Mouse (Mus musculus): Measurements from ENCODE around the gene Dact3. TPM values are rescaled to one million over a fixed set of nuclear protein-coding genes. Genes with fewer than 3 reads are reported as not detected.

Gene Dact3
- polyA plus RNA-seq, 1 experiment from 2014 or later, result 3.5 TPM

GRCm38 (mm10) chr7:16838804-16839426, 36.2 kb upstream of the Dact3 start:
- 69% methylated on average over 6 of the region's 6 CpGs for WGBS
- H3K27ac ChIP-seq (replicated peaks), result no peak overlapping the region
- H3K27me3 ChIP-seq (ENCODE audit: control insufficient read depth, insufficient read depth, low read length), result no peaks in the 10 kb centered on the region
- DNase-seq (ENCODE audit: low spot score), result no peak
- no peak for ATAC-seq (ENCODE audit: low FRiP score, low TSS enrichment)
- no peaks in the 10 kb centered on the region for H3K9me3 ChIP-seq (ENCODE audit: control insufficient read depth, low read length)
- TF ChIP-seq CTCF (IDR thresholded peaks at IDR 0.05; ENCODE audit: low read depth), result no peak
- H3K4me2 ChIP-seq (replicated peaks; ENCODE audit: low read depth), result no peak overlapping the region
- H3K4me1 ChIP-seq (replicated peaks; ENCODE audit: control insufficient read depth, insufficient read depth), result 0 out of 2 replicates have a peak, but pooled peaks cover under 1% of the 10 kb centered on the region
- no peak overlapping the region for H3K9ac ChIP-seq (ENCODE audit: low read length)
- H3K36me3 ChIP-seq (ENCODE audit: control insufficient read depth, insufficient read depth, low read length), result peaks cover 27% of the 10 kb centered on the region
- no peak overlapping the region for H3K4me3 ChIP-seq (ENCODE audit: low read depth, low read length)

GRCm38 (mm10) chr7:16839427-16840108, 35.5 kb upstream of the Dact3 start:
- H3K4me3 ChIP-seq (ENCODE audit: low read depth, low read length), result no peak overlapping the region
- TF ChIP-seq CTCF (IDR thresholded peaks at IDR 0.05; ENCODE audit: low read depth) (no peak), EP300 (optimal IDR thresholded peaks at IDR 0.05) (no peak)
- H3K36me3 ChIP-seq (ENCODE audit: control insufficient read depth, insufficient read depth, low read length), result peaks cover 26% of the 10 kb centered on the region
- H3K4me2 ChIP-seq (replicated peaks; ENCODE audit: low read depth), result no peak overlapping the region
- H3K27ac ChIP-seq (replicated peaks), result no peak overlapping the region
- H3K4me1 ChIP-seq (replicated peaks; ENCODE audit: control insufficient read depth, insufficient read depth), result peaks cover 5% of the 10 kb centered on the region; the same call in 1 of the 2 replicates
- H3K9me3 ChIP-seq (ENCODE audit: control insufficient read depth, low read length), result no peaks in the 10 kb centered on the region
- no peak for ATAC-seq (ENCODE audit: low FRiP score, low TSS enrichment)
- DNase-seq (ENCODE audit: low spot score), result no peak
- WGBS, result 91% methylated on average over 12 of the region's 12 CpGs
- no peaks in the 10 kb centered on the region for H3K27me3 ChIP-seq (ENCODE audit: control insufficient read depth, insufficient read depth, low read length)
- no peak overlapping the region for H3K9ac ChIP-seq (ENCODE audit: low read length)

GRCm38 (mm10) chr7:16840109-16840491, 35.0 kb upstream of the Dact3 start:
- no peak for TF ChIP-seq CTCF (IDR thresholded peaks at IDR 0.05; ENCODE audit: low read depth)
- TF ChIP-seq EP300 (optimal IDR thresholded peaks at IDR 0.05), result no peak
- no peak overlapping the region for H3K27ac ChIP-seq (replicated peaks)
- H3K4me1 ChIP-seq (replicated peaks; ENCODE audit: control insufficient read depth, insufficient read depth), result peaks cover 5% of the 10 kb centered on the region; the same call in 1 of the 2 replicates
- no peaks in the 10 kb centered on the region for H3K27me3 ChIP-seq (ENCODE audit: control insufficient read depth, insufficient read depth, low read length)
- 88% methylated on average over 2 of the region's 2 CpGs for WGBS
- no peak for ATAC-seq (ENCODE audit: low FRiP score, low TSS enrichment)
- no peak overlapping the region for H3K4me2 ChIP-seq (replicated peaks; ENCODE audit: low read depth)
- DNase-seq (ENCODE audit: low spot score), result no peak
- H3K4me3 ChIP-seq (ENCODE audit: low read depth, low read length), result no peak overlapping the region
- H3K36me3 ChIP-seq (ENCODE audit: control insufficient read depth, insufficient read depth, low read length), result peaks cover 23% of the 10 kb centered on the region
- H3K9me3 ChIP-seq (ENCODE audit: control insufficient read depth, low read length), result no peaks in the 10 kb centered on the region
- H3K9ac ChIP-seq (ENCODE audit: low read length), result no peak overlapping the region

GRCm38 (mm10) chr7:16841078-16841477, 34.0 kb upstream of the Dact3 start:
- Histone ChIP-seq H3K9me3 (ENCODE audit: control insufficient read depth, low read length) (no peaks in the 10 kb centered on the region), H3K27me3 (ENCODE audit: control insufficient read depth, insufficient read depth, low read length) (no peaks in the 10 kb centered on the region), H3K4me2 (replicated peaks; ENCODE audit: low read depth) (no peak overlapping the region), H3K4me3 (ENCODE audit: low read depth, low read length) (no peak overlapping the region), H3K36me3 (ENCODE audit: control insufficient read depth, insufficient read depth, low read length) (peaks cover 23% of the 10 kb centered on the region), H3K9ac (ENCODE audit: low read length) (no peak overlapping the region), H3K4me1 (replicated peaks; ENCODE audit: control insufficient read depth, insufficient read depth) (peaks cover 5% of the 10 kb centered on the region; the same call in 1 of the 2 replicates), H3K27ac (replicated peaks) (peak overlapping the region; percentile 85)
- WGBS, result 70% methylated on average over 4 of the region's 4 CpGs
- ATAC-seq (ENCODE audit: low FRiP score, low TSS enrichment), result no peak
- no peak for DNase-seq (ENCODE audit: low spot score)
- TF ChIP-seq CTCF (IDR thresholded peaks at IDR 0.05; ENCODE audit: low read depth) (no peak), EP300 (optimal IDR thresholded peaks at IDR 0.05) (no peak)

- Histone ChIP-seq H3K27ac (replicated peaks) (peak overlapping the region; percentile 85), H3K9me3 (ENCODE audit: control insufficient read depth, low read length) (no peaks in the 10 kb centered on the region), H3K27me3 (ENCODE audit: control insufficient read depth, insufficient read depth, low read length) (no peaks in the 10 kb centered on the region), H3K4me2 (replicated peaks; ENCODE audit: low read depth) (peak overlapping the region; percentile 97), H3K4me1 (replicated peaks; ENCODE audit: control insufficient read depth, insufficient read depth) (peaks cover 5% of the 10 kb centered on the region; the same call in 1 of the 2 replicates), H3K9ac (ENCODE audit: low read length) (peak overlapping the region; percentile 84; the same call in 1 of the 2 replicates), H3K36me3 (ENCODE audit: control insufficient read depth, insufficient read depth, low read length) (peaks cover 23% of the 10 kb centered on the region), H3K4me3 (ENCODE audit: low read depth, low read length) (no peak overlapping the region)
- no peak for ATAC-seq (ENCODE audit: low FRiP score, low TSS enrichment)
- TF ChIP-seq EP300 (optimal IDR thresholded peaks at IDR 0.05) (no peak), CTCF (IDR thresholded peaks at IDR 0.05; ENCODE audit: low read depth) (no peak)
- 30% methylated on average over 11 of the region's 11 CpGs for WGBS
- no peak for DNase-seq (ENCODE audit: low spot score)
Observed at GRCm38 (mm10) chr7:16841561-16842560, 33.3 kb upstream of the Dact3 start.
